Mouse (Mus musculus) liver, adult (tissue): ENCODE measurements around the gene Gpr62.

Experiments used
- GATA4 ChIP-seq: IDR thresholded peaks from 2 replicates; pipeline ENCODE4 v1.6.1; 2014; ENCODE audit warnings: mild to moderate bottlenecking, low read length; ENCODE audit not compliant: insufficient replicate concordance

Gene Gpr62

DNA sequence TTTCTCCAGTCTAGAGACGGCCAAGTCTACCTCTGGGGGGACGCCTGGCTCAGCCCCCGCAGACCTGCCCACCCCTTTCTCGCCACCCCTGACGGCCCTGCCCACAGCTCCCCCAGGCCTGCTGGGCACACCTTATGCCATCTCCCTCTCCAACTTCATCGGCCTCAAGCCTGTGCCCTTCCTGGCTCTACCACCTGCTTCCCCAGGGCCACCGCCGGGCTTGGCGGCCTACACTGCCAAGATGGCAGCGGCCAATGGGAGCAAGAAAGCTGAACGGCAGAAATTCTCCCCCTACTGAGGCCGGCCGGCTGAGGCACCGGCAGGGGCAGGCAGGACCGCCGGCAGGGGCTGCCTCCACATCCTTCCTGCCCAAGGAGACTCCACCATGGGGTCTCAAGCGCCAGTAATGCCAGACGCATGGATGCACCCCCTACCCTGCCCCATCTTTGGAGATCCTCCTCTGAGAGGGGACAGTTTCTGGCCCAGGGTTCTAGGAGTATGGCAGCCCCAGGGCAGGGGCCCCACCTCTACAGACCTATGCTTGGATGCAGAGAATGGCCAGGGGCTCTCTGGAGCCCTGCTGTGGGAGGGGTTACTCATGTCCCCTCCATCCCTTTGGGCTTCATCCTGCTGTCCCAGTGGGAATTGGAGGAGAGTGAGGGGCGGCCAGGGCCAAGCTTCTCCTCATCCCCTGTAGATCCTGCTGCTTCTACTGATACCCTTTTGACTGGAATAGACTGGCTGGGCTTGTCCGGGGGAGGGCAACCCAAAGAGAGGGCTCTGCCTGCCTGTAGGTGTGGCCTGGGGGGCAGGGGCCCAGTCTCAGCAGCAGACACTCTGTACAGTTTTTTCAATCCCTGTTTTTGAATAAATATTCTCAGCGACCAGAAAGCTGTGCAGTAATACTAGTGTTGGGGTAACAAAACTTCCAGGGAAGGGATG is 2.3 kb downstream of the Gpr62 start:
- no peak for TF ChIP-seq GATA4

- TF ChIP-seq GATA4 = no peak
These were observed 3.3 kb downstream of the Gpr62 start for GRCm38 (mm10) chr9:106462430-106462800.

DNA sequence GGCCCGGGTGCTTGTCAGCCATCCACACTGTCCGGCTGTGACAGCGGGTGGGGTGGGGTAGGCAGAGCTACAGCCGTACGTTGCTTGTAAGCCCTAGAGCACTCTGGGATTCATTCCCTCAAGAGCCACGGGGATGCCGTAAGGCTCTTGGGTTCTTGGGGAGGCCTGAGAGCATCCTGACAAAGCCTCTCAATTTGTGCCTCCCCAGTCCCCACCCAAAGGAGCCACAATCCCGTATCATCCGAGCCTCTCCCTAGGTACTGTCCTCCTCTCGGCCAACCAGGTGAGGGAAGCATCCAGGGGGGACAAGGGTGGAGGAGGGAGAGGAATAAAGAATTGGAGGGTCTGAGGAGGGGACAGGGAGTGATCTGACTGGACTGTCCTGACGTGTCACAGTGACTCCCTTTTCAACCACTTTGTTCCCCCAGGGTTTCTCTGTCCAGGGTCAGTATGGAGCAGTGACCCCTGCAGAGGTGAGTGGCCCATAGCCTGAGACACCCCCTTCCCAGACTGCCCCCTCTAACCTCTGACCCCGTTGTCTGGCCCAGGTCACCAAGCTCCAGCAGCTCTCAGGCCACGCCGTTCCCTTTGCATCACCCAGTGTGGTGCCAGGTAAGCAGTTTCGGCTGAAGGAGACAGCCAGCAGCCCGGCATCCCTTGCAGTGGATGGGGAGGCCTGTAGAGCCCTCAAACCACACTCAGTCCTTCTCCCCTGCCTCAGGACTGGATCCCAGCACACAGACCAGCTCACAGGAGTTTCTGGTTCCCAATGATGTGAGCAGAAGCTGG is 3.9 kb downstream of the Gpr62 start:
- no peak for TF ChIP-seq GATA4

GRCm38 (mm10) chr9:106461026-106461415 is 4.7 kb downstream of the Gpr62 start:
- no peak for TF ChIP-seq GATA4

- TF ChIP-seq GATA4 = no peak
These were observed 5.2 kb downstream of the Gpr62 start for GRCm38 (mm10) chr9:106460401-106461025.

- no peak for TF ChIP-seq GATA4
These were observed 5.8 kb downstream of the Gpr62 start for GRCm38 (mm10) chr9:106459946-106460345.

- no peak for TF ChIP-seq GATA4
These were observed 7.8 kb downstream of the Gpr62 start for GRCm38 (mm10) chr9:106457920-106458319.

GRCm38 (mm10) chr9:106457163-106457559 is 8.6 kb downstream of the Gpr62 start:
- TF ChIP-seq GATA4 = no peak

- no peak for TF ChIP-seq GATA4
These were observed 9.2 kb downstream of the Gpr62 start for GRCm38 (mm10) chr9:106456325-106457162.

GRCm38 (mm10) chr9:106454888-106455681 is 10.7 kb downstream of the Gpr62 start:
- TF ChIP-seq GATA4 = no peak

DNA sequence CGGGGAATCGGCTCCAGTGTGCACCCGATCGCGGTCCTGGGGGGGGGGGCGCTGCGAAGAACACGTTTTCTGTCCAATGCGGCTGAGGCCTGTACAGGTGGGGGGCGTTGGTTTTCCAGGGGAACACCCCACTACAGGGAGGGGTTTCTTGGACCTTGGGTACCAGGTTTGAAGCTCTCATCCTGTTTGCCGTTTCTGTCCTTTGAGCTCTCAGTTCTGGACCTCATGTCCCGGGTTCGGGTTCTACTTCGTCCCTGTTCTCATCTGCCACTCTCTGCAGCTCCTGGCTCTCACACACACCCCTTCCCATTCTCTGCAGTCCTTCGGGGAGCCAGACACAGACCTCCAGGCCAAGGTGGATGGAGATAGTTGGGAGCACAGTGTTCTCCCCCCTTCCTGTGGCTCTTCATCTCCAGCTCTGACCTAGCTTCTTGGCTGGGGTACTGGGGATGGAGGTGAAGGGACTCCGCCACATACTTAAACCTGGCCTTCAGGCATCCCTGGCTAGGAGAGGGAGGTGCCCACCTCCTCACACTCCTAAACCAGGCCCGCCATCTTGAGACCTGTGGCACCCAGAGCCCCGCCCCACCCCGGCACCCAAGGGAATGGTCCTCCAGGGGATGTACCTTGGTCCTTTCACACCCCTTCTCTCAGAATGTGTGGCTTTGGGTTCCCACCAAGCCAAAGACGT is 11.5 kb downstream of the Gpr62 start:
- TF ChIP-seq GATA4 = no peak

GRCm38 (mm10) chr9:106453271-106454070 is 12.3 kb downstream of the Gpr62 start, which contains the start of gene Pcbp4:
Gene Pcbp4, plus strand, starts transcription at chr9:106453291.
- TF ChIP-seq GATA4 = no peak

DNA sequence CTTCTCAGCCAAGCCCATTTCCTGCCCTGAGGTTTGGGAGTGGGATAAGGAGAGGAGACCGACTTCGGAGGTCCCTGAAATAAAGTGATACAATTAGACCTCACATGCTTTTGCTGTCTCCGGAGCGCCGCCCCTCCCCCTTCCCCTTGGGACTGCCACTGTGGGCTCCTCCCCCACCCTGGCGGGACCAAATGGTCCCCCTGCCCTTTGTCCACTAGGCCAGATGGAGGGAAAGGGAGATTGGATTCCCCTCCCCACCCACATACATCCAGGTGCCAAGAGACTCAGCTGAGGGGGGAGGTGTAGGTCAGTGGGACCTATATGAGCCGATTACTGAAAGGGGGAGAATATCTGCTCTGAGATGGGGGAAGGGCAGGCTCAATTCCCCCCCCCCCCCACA is 12.9 kb downstream of the Gpr62 start:
- no peak for TF ChIP-seq GATA4

DNA sequence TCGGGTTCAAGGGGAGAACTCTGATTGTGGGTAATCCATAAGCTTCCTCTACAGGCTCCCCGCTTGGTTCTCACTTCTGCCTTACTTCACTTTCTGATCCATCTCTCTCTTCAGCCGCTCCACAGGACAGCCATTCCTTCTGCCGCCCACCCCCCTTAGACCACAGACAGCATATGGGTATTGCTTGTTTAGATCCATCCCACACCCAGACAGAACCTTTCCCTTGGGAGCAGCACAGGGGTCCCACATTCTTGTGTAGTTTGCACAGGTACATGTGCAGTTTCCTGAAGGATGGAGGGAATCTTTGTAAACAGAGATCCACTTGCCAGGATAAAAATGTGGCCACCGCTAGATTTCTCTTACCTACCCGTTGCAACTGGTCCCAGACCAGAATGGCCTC is 13.4 kb downstream of the Gpr62 start:
- TF ChIP-seq GATA4 = no peak
